Comparison of ENCODE assay signal across 12 mouse cellular contexts in the genomic region with DNA sequence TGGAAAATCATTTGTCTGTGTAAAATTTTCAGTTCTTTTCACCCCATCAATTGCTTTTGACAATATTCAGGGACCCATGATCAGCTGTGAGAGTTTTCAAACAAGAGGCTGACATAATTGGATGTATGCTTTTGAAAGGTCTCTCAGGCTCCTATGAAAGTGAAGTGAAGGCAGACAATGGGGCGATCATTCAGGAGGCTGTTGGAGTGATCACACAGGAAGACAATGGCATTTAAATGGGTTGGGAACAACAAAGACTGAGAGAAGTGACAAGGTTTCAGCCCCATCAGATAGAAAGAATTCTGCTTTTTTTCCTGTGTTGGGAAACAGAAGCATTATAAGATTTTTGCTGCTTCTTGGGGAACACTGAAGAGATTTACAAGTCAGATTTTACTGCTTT.
"Had no signal": no experiment of that assay in that cellular context is flagged by ENCODE, and none has a peak within 500 bp of the region (broad histone marks: within the 10 kb centered on the region; RNA-seq: fewer than 3 reads in every experiment).

No protein-coding gene starts in this region.

- H3K4me1 ChIP-seq: limb, embryonic 13.5 days; midbrain, embryonic 15.5 days; neural tube, embryonic 12.5 days; stomach, embryonic 15.5 days had no signal

- H3K36me3 ChIP-seq: limb, embryonic 13.5 days; midbrain, embryonic 15.5 days; neural tube, embryonic 12.5 days; stomach, embryonic 15.5 days had no signal

- H3K9me3 ChIP-seq: limb, embryonic 13.5 days; midbrain, embryonic 15.5 days; neural tube, embryonic 12.5 days; stomach, embryonic 15.5 days had no signal

- DNase-seq: kidney, postnatal 25 days; left cerebral cortex, postnatal 4 days; lung, adult 2 months; lung, postnatal 36 days; right cerebral cortex, postnatal 14 days; thymus, postnatal 36 days had no signal

- H3K9ac ChIP-seq: limb, embryonic 13.5 days; liver, embryonic 14.5 days; midbrain, embryonic 15.5 days; neural tube, embryonic 12.5 days; stomach, embryonic 15.5 days had no signal

- H3K4me3 ChIP-seq: limb, embryonic 13.5 days; midbrain, embryonic 15.5 days; neural tube, embryonic 12.5 days; stomach, embryonic 15.5 days had no signal

- H3K27ac ChIP-seq: limb, embryonic 13.5 days; liver, embryonic 14.5 days; midbrain, embryonic 15.5 days; neural tube, embryonic 12.5 days; stomach, embryonic 15.5 days had no signal

- ATAC-seq: lung, postnatal 0 days; midbrain, embryonic 15.5 days had no signal

- H3K4me2 ChIP-seq: limb, embryonic 13.5 days; midbrain, embryonic 15.5 days; neural tube, embryonic 12.5 days; stomach, embryonic 15.5 days had no signal

- H3K27me3 ChIP-seq: limb, embryonic 13.5 days; midbrain, embryonic 15.5 days; neural tube, embryonic 12.5 days; stomach, embryonic 15.5 days had no signal
